Mouse (Mus musculus) testis, adult 2 months (tissue): ENCODE measurements around the gene Jdp2.

ENCODE experiments used
- CTCF ChIP-seq: fragments of 200-500 bp; IDR thresholded peaks from 2 replicates; pipeline ENCODE4 v1.5.1; 2012; ENCODE audit warnings: low read depth, mild to moderate bottlenecking, inconsistent platforms, low read length, moderate library complexity; ENCODE audit not compliant: control insufficient read depth, insufficient read depth, insufficient replicate concordance
- POLR2A ChIP-seq: fragments of 200-500 bp; IDR thresholded peaks from 2 replicates; pipeline ENCODE4 v1.6.1; 2012; ENCODE audit warnings: low read depth, mild to moderate bottlenecking, inconsistent platforms, low read length, moderate library complexity; ENCODE audit not compliant: control insufficient read depth

- no peak for TF ChIP-seq POLR2A
- no peak for TF ChIP-seq CTCF
Measured at GRCm38 (mm10) chr12:85585761-85586258, 13.0 kb upstream of the Jdp2 start.
